Mouse (Mus musculus) lung, adult 18-20 months (tissue): ENCODE measurements at regions not wholly inside any gene's neighbourhood (a gene's known extent, or its start where the extent isn't known, plus 50 kb on each side); places are given as distances from the start of the nearest gene placed in this dataset.

Experiments used
- DNase-seq, 2 experiments: peaks; one replicate each; pipeline ENCODE4 v3.0.0; 2022; ENCODE audit warnings: mixed read lengths in 2 of 2

DNA sequence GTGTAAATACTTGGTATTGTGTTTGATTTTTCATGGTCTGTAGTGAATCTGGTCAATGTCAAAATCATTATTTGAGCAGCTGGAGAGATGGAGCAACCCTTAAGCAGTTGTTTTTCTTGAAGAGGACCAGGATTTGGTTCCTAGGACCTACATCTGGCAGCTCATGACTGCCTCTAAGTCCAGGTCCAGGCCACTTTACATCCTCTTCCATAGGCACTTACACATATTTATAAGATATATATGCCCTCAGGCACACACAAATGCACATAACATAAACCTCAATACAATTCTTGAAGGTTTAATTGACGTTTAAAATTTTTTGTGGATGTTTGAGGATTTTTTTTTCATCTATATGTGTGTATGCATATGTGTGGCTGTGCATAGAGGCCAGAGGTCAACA is 96.8 kb upstream of the Fam240b start:
- no peak for DNase-seq

DNA sequence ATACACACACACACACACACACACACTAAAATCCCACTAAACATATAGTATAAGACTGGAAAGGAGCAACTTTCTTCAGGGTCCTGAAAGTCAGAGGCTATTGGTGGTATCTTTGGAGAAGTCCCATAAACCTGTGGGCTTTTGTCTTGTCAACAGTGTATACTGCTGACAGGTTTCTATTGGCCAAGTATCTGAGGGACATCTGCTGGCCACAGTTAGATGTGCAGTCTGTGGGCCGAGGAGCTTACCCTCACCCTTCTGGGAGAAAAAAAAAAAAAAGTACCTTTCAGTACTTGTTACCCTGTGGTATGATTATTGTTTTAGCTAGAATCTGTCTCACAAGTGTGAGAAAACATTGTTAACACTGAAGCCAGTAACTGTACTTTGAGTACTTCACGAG is 76.1 kb upstream of the Fam240b start:
- peak in 1 of 2 experiments; percentile 2 for DNase-seq

DNA sequence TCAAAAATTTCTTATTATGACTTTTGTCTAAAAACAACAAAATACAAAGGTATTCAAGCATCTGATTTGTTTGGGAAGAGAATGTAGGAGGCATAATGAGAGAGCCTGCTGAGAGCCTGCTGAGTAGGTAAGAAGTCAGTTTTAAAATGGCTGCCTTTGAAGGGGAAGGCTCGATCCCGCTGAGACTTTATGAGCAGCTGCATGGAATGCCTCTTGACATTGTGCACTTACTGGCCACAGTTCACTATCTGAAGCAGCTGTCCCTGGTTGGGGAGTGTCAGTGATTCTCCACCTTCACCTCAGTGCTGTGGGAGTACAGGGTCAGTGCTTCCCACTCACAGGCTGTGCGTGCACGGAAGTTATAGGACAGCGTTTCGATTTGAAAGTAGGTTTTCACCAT is 71.3 kb upstream of the Fam240b start:
- DNase-seq, result no peak

DNA sequence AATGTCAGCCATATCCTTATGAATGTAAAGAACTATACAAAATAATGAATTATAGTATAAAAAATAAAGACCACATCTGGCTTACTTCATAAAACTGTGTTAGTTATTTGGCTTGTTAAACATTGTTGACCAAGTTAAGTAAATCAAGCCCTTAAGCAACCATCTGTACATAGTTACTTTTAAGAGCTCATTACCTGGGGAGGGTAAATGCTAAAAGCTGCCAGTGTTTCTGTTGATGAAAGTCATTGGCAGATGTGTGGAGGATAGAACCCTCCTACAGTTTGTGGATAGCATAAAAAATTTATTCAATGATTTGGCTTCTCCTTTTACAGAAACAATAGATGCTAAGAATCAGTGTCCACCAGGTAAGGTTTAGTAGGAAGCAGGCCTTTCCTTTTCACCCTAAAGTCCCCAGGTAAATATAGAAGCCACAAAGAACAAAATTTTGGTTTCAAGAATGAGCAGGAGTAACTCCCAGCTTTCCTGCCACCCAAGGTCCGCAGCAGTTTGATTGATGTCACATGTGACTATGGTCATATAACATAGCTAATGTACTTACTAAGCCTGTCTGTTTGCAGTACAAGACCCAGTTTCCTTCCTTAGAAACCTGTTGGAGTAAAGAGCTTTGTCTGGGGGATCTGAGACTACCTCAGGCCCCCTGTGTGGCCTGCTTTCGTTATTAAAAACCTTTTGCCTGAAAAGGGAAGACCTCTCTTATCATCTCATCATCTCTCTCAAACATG is 69.5 kb upstream of the Fam240b start:
- no peak for DNase-seq

DNA sequence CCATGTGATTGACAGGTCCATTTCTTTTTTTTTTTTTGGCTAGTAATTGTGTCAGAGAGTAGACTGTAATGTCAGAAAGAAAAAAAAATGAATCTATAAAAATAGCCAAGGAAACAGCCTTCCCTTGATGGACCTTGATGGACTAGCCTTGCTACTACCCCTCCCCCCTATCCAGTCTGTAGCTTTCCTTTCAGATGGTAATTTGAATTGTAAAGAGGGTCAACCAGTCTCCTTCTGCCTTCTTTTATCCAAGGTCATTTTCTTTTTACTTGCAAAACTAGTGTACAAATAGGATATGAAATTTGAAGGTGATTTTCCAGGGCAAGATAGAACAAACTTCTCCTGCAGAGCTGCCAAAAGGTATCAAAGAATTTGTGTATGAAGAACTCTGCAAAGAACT is 68.2 kb upstream of the Fam240b start:
- no peak for DNase-seq
